Mouse (Mus musculus) limb, embryonic 14.5 days (tissue): ENCODE measurements around the gene Ppat. TPM values are rescaled to one million over a fixed set of nuclear protein-coding genes. Genes with fewer than 3 reads are reported as not detected.

Experiments used
- ATAC-seq: fragments of 200-750 bp; cut with Nextera tagmentation; 2 replicates; pipeline ENCODE4 v1.8.0; 2017; ENCODE audit warnings: low read depth, moderate number of reproducible peaks, moderate TSS enrichment; ENCODE audit not compliant: low FRiP score
- DNase-seq: peaks from one replicate; pipeline ENCODE4 v3.0.0-alpha.2; 2015; ENCODE audit warnings: low spot score
- H3K27ac ChIP-seq: fragments of 300-500 bp; sonication (generic); replicated peaks from 2 replicates; pipeline ENCODE4 v1.5.1; 2014; ENCODE audit warnings: low read depth, mild to moderate bottlenecking, low read length, moderate library complexity, mixed read lengths
- H3K27me3 ChIP-seq: fragments of 300-500 bp; sonication (generic); 2 replicates; pipeline ENCODE4 v1.6.1; 2014; ENCODE audit warnings: low read length, mixed read lengths; ENCODE audit not compliant: control insufficient read depth, insufficient read depth
- H3K36me3 ChIP-seq: fragments of 300-500 bp; sonication (generic); 2 replicates; pipeline ENCODE4 v1.6.1; 2014; ENCODE audit warnings: mild to moderate bottlenecking, low read length, moderate library complexity, mixed read lengths; ENCODE audit not compliant: control insufficient read depth, insufficient read depth
- H3K4me1 ChIP-seq: fragments of 300-500 bp; sonication (generic); 2 replicates; pipeline ENCODE4 v1.6.1; 2014; ENCODE audit warnings: antibody characterized with exemption, low read length, mixed read lengths; ENCODE audit not compliant: control insufficient read depth, insufficient read depth
- H3K4me2 ChIP-seq: fragments of 300-500 bp; sonication (generic); replicated peaks from 2 replicates; pipeline ENCODE4 v1.6.1; 2014; ENCODE audit warnings: low read depth, mild to moderate bottlenecking, low read length, moderate library complexity; ENCODE audit not compliant: severe bottlenecking
- H3K4me3 ChIP-seq: fragments of 300-500 bp; sonication (generic); replicated peaks from 2 replicates; pipeline ENCODE4 v1.5.1; 2014; ENCODE audit warnings: low read length
- H3K9ac ChIP-seq: fragments of 300-500 bp; sonication (generic); 2 replicates; pipeline ENCODE4 v1.6.1; 2014; ENCODE audit warnings: mild to moderate bottlenecking, low read depth, low read length, moderate library complexity; ENCODE audit not compliant: severe bottlenecking
- H3K9me3 ChIP-seq: fragments of 300-500 bp; sonication (generic); 2 replicates; pipeline ENCODE4 v1.6.1; 2016; ENCODE audit warnings: low read length; ENCODE audit not compliant: control insufficient read depth
- POLR2A ChIP-seq: fragments of 200-500 bp; IDR thresholded peaks from 2 replicates; pipeline ENCODE4 v1.8.0; 2012; ENCODE audit warnings: inconsistent platforms, mild to moderate bottlenecking, moderate library complexity, borderline replicate concordance; ENCODE audit not compliant: insufficient read depth, insufficient read length; ENCODE audit errors: extremely low read depth
- WGBS: fragments of 180-500 bp; shearing (Covaris S2); extraction: QIAGEN DNeasy Blood & Tissue Kit; methylation state at CpG from one replicate; pipeline ENCODE4 v1.1.7; 2014; 5-methylcytosine and 5-hydroxymethylcytosine counted together
- polyA plus RNA-seq, 2 experiments: library from polyadenylated mRNA; depleted of rRNA in 1 of 2; stranded (reverse) in 1 of 2; unstranded in 1 of 2; fragments of >200 nt; fragmentation: Nextera tagmentation in 1 of 2; extraction: Ambion mirVana in 1 of 2; gene quantifications; 2 replicates each; pipeline versions ENCODE4 v1.2.1 to v1.2.3; 2012 to 2014

Ppat gene
- polyA plus RNA-seq, 2 experiments, result 14.1 to 24.0 TPM

- 2% methylated on average over 19 of the region's 19 CpGs for WGBS
- Histone ChIP-seq H3K36me3 (no peaks in the 10 kb centered on the region), H3K4me3 (peak overlapping the region; percentile 75), H3K27me3 (no peaks in the 10 kb centered on the region), H3K4me2 (peak overlapping the region; percentile 75), H3K9me3 (no peaks in the 10 kb centered on the region), H3K27ac (peak overlapping the region; percentile 88), H3K4me1 (0 out of 2 replicates have a peak, but pooled peaks cover 3% of the 10 kb centered on the region), H3K9ac (peak overlapping the region; percentile 87)
- DNase-seq (no peak), ATAC-seq (no peak; the same call in 1 of the 2 replicates)
- no peak for TF ChIP-seq POLR2A
Observed at GRCm38 (mm10) chr5:76904713-76905404, 46.5 kb downstream of the Ppat start.

- TF ChIP-seq POLR2A, result no peak
- no peak overlapping the region for H3K9ac ChIP-seq
- H3K9me3 ChIP-seq, result no peaks in the 10 kb centered on the region
- H3K4me1 ChIP-seq, result 0 out of 2 replicates have a peak, but pooled peaks cover 3% of the 10 kb centered on the region
- ATAC-seq (no peak), DNase-seq (no peak)
- H3K36me3 ChIP-seq, result no peaks in the 10 kb centered on the region
- no peak overlapping the region for H3K4me3 ChIP-seq
- H3K27ac ChIP-seq, result no peak overlapping the region
- no peak overlapping the region for H3K4me2 ChIP-seq
- 76% methylated on average over 4 of the region's 4 CpGs for WGBS
- H3K27me3 ChIP-seq, result no peaks in the 10 kb centered on the region
Observed at GRCm38 (mm10) chr5:76902131-76902530, 49.2 kb downstream of the Ppat start.

- no peak overlapping the region for H3K9ac ChIP-seq
- DNase-seq, result no peak
- H3K9me3 ChIP-seq, result no peaks in the 10 kb centered on the region
- ATAC-seq, result no peak
- H3K27me3 ChIP-seq, result no peaks in the 10 kb centered on the region
- no peak overlapping the region for H3K4me2 ChIP-seq
- no peak for TF ChIP-seq POLR2A
- peaks cover 37% of the 10 kb centered on the region for H3K36me3 ChIP-seq
- H3K27ac ChIP-seq, result no peak overlapping the region
- H3K4me1 ChIP-seq, result no peaks in the 10 kb centered on the region
- 89% methylated on average over 2 of the region's 2 CpGs for WGBS
- H3K4me3 ChIP-seq, result no peak overlapping the region
Observed at GRCm38 (mm10) chr5:76893084-76893483, 58.3 kb downstream of the Ppat start.

- Histone ChIP-seq H3K9me3 (no peaks in the 10 kb centered on the region), H3K4me3 (no peak overlapping the region), H3K4me1 (no peaks in the 10 kb centered on the region), H3K36me3 (peaks cover 37% of the 10 kb centered on the region), H3K4me2 (no peak overlapping the region), H3K9ac (no peak overlapping the region), H3K27me3 (no peaks in the 10 kb centered on the region), H3K27ac (no peak overlapping the region)
- ATAC-seq (no peak), DNase-seq (no peak)
- no peak for TF ChIP-seq POLR2A
- 78% methylated on average over 2 of the region's 2 CpGs for WGBS
Observed at GRCm38 (mm10) chr5:76892608-76893007, 58.8 kb downstream of the Ppat start.

GRCm38 (mm10) chr5:76887011-76887410, 64.4 kb downstream of the Ppat start:
- 87% methylated on average over 2 of the region's 2 CpGs for WGBS
- H3K36me3 ChIP-seq, result peaks cover 48% of the 10 kb centered on the region

More at GRCm38 (mm10) chr5:76887011-76887410, 64.4 kb downstream of the Ppat start:
- ATAC-seq, result no peak
- Histone ChIP-seq H3K4me3 (no peak overlapping the region), H3K9ac (no peak overlapping the region), H3K4me2 (no peak overlapping the region), H3K27me3 (no peaks in the 10 kb centered on the region), H3K27ac (no peak overlapping the region), H3K9me3 (no peaks in the 10 kb centered on the region), H3K4me1 (no peaks in the 10 kb centered on the region)
- no peak for DNase-seq
- TF ChIP-seq POLR2A, result no peak
